Mouse (Mus musculus) forebrain, postnatal 0 days (tissue): ENCODE data around the gene Oaf. TPM values are rescaled to one million over a fixed set of nuclear protein-coding genes. Genes with fewer than 3 reads are reported as not detected.

Experiments used
- ATAC-seq: fragments of 200-750 bp; cut with Nextera tagmentation; 2 replicates; pipeline ENCODE4 v1.8.0; 2017; ENCODE audit warnings: mild to moderate bottlenecking, moderate library complexity
- DNase-seq: peaks from one replicate; pipeline ENCODE4 v3.0.0-alpha.2; 2015
- H3K27ac ChIP-seq: fragments of 300-500 bp; sonication (generic); 2 replicates; pipeline ENCODE4 v1.5.1; 2014; ENCODE audit warnings: low read depth, mild to moderate bottlenecking, antibody characterized with exemption, low read length, moderate library complexity, mixed read lengths
- H3K27me3 ChIP-seq: fragments of 300-500 bp; sonication (generic); 2 replicates; pipeline ENCODE4 v1.6.1; 2014; ENCODE audit warnings: mild to moderate bottlenecking, low read length, mixed read lengths; ENCODE audit not compliant: insufficient read depth
- H3K36me3 ChIP-seq: fragments of 300-500 bp; sonication (generic); 2 replicates; pipeline ENCODE4 v1.6.1; 2014; ENCODE audit warnings: mild to moderate bottlenecking, moderate library complexity; ENCODE audit not compliant: insufficient read depth
- H3K4me1 ChIP-seq: fragments of 300-500 bp; sonication (generic); 2 replicates; pipeline ENCODE4 v1.6.1; 2014; ENCODE audit warnings: antibody characterized with exemption; ENCODE audit not compliant: insufficient read depth
- H3K4me2 ChIP-seq: fragments of 300-500 bp; sonication (generic); 2 replicates; pipeline ENCODE4 v1.6.1; 2014; ENCODE audit warnings: low read depth, mild to moderate bottlenecking, moderate library complexity
- H3K4me3 ChIP-seq: fragments of 300-500 bp; sonication (generic); 2 replicates; pipeline ENCODE4 v1.5.1; 2014; ENCODE audit warnings: low read depth, low read length, mixed read lengths
- H3K9ac ChIP-seq: fragments of 300-500 bp; sonication (generic); 2 replicates; pipeline ENCODE4 v1.6.1; 2014; ENCODE audit warnings: mild to moderate bottlenecking
- H3K9me3 ChIP-seq: fragments of 300-500 bp; sonication (generic); 2 replicates; pipeline ENCODE4 v1.6.1; 2016; ENCODE audit warnings: low read length
- CTCF ChIP-seq: sonication (generic); IDR thresholded peaks from 2 replicates; pipeline ENCODE4 v1.5.1; 2016; ENCODE audit warnings: antibody characterized with exemption, control low read depth, low read depth
- WGBS: fragments of 180-500 bp; shearing (Covaris S2); extraction: QIAGEN DNeasy Blood & Tissue Kit; methylation state at CpG from one replicate; pipeline ENCODE4 v1.1.7; 2014; 5-methylcytosine and 5-hydroxymethylcytosine counted together
- polyA plus RNA-seq: library from polyadenylated mRNA; unstranded; fragments of >200 nt; fragmentation: Nextera tagmentation; extraction: Ambion mirVana; gene quantifications from 2 replicates; pipeline ENCODE4 v1.2.1, GENCODE M21; 2015
- total RNA-seq: library from RNA; depleted of rRNA; stranded (reverse); fragments of >200 nt; gene quantifications from 2 replicates; pipeline ENCODE4 v1.2.3, GENCODE M21; 2014

Oaf gene
- total and polyA plus RNA-seq, 2 experiments from 2014 or later: 7.9 to 14.3 TPM

DNA sequence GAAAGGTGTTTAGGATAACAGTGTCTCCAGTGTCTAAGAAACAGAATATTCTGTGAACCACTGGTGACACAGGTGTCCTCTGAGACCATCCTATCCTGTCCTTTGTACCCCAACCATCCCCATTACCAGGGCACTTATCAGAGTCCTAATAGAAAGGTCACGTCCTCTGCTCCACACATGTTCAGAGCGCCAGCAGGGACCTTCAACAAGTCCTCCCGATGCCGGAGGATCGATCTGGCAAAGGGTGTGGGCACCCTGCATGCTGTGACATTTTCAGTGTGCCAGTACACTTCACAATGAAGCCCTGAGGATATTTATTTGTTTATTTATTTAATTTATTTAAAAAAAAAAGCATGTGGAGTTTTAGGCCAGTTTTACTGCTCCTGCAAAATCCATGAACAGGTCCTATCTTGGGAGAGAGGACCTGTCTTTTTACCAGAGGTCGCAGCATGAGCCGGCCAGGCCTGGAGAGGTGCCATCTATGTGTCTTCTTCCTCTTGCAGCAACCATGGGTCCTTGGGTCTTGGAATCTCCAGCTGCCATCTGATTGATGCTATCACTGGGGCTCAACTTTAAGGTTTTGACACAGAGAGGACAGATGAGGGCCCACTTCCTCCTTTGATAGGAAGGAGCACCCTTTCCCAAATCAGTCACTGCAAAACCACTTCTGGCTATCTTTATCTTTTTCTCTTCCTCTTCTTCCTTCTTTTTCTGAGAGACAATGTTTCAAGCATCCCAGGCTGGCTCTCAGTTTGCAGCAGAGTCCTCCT is 6.3 kb upstream of the Oaf start:
- Histone ChIP-seq H3K4me1 (no peaks in the 10 kb centered on the region), H3K9ac (no peak overlapping the region), H3K27ac (no peak overlapping the region), H3K4me2 (no peak overlapping the region), H3K4me3 (no peak overlapping the region), H3K27me3 (no peaks in the 10 kb centered on the region), H3K36me3 (no peaks in the 10 kb centered on the region), H3K9me3 (no peaks in the 10 kb centered on the region)
- ATAC-seq (no peak), DNase-seq (no peak)
- TF ChIP-seq CTCF: no peak
- WGBS: 90% methylated on average over 7 of the region's 7 CpGs

DNA sequence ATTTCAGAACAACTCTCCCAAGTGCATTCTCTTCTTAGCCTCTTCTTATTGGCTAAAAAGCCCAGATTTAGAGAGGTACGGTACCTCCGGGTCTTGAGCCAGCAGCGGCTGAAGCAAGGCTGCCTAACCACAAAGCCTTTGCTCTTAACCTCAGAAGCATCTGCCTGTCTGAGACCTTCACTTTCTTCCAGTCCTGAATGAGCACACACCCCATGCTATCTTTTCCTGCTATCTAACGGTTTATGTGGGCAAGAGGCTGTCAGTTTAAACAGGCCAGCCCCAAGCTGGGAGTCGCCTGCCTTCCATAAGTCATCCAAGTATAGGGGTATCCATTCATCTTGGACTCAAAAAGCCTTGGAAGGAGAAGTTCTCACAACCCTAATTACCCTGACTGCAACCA is 2.7 kb upstream of the Oaf start:
- Histone ChIP-seq H3K27me3 (peaks cover 23% of the 10 kb centered on the region), H3K36me3 (no peaks in the 10 kb centered on the region), H3K9ac (no peak overlapping the region), H3K4me1 (no peaks in the 10 kb centered on the region), H3K9me3 (no peaks in the 10 kb centered on the region), H3K4me3 (no peak overlapping the region), H3K4me2 (no peak overlapping the region), H3K27ac (no peak overlapping the region)
- no peak for TF ChIP-seq CTCF
- WGBS: 85% methylated on average over 5 of the region's 5 CpGs
- DNase-seq (no peak), ATAC-seq (no peak)

DNA sequence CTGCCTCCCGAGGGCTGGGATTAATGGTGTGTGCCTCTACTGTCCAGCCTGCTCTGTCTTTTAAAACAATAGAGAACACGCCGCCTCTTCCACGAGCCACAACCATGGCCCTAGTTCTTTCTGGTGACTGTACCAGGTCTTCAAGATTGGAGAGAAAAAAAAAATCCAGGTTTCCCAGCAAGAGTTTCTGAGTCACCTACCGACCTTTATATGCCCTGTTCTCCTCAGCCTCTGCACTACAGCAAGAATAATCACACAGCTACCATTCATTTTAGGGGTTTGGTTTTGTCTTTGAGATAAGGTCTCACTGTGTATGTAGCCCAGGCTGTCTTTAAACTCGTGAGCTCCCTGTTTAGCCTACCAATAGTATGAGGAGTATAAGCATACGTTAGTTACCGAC is 2.3 kb upstream of the Oaf start:
- no peak for ATAC-seq
- 90% methylated on average over 8 of the region's 8 CpGs for WGBS
- TF ChIP-seq CTCF: no peak
- Histone ChIP-seq H3K9me3 (no peaks in the 10 kb centered on the region), H3K4me1 (no peaks in the 10 kb centered on the region), H3K4me2 (no peak overlapping the region), H3K27me3 (peaks cover 23% of the 10 kb centered on the region), H3K9ac (no peak overlapping the region), H3K36me3 (no peaks in the 10 kb centered on the region), H3K4me3 (no peak overlapping the region), H3K27ac (no peak overlapping the region)
- no peak for DNase-seq

DNA sequence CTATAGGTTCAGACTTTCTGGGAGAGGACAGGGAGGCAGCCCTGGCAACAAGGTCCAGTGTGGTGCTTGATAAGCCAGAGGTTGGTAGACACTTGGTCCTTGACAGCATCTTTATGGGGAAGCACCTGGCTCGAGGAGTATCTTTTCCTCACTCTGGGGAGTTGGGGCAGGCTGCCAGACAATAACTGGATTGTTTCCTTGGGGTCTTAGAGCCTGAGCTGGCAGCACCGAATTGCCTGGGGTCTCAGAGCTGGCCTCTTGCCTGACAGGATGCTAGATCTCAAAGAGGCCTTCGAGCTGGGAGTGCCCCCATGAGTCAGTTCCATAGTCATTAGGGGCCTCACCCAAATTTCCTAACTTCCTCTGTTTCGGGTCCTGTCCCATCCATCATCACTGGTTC is 1.6 kb upstream of the Oaf start:
- Histone ChIP-seq H3K4me1 (no peaks in the 10 kb centered on the region), H3K36me3 (no peaks in the 10 kb centered on the region), H3K9ac (no peak overlapping the region), H3K4me2 (no peak overlapping the region), H3K27ac (no peak overlapping the region), H3K27me3 (peaks cover 23% of the 10 kb centered on the region), H3K9me3 (no peaks in the 10 kb centered on the region), H3K4me3 (no peak overlapping the region)
- DNase-seq: no peak
- WGBS: 37% methylated on average over 4 of the region's 4 CpGs
- ATAC-seq: no peak
- TF ChIP-seq CTCF: no peak

DNA sequence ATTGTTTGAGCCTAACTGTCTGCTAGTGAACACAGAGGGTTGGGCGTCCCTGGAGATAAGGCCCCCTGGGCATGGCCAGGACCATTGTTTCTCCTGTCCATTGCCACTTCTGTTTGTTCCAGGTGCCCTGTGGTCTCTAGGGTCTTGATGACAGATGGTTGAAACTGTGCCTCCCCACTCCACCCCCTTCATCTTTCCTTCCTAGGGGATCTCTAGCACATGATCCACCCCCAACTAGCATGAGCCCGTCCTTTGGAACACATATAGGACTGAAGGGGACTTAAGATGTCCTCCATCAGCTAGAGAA is 836 bp upstream of the Oaf start:
- Histone ChIP-seq H3K9ac (no peak overlapping the region), H3K9me3 (no peaks in the 10 kb centered on the region), H3K4me3 (no peak overlapping the region), H3K4me1 (no peaks in the 10 kb centered on the region), H3K36me3 (no peaks in the 10 kb centered on the region), H3K27me3 (peaks cover 23% of the 10 kb centered on the region), H3K4me2 (0 out of 2 replicates have a peak overlapping the region, but pooled peaks have one; percentile 68), H3K27ac (no peak overlapping the region)
- DNase-seq: no peak
- no peak for ATAC-seq
- WGBS: 42% methylated on average over 2 of the region's 2 CpGs
- TF ChIP-seq CTCF: no peak

DNA sequence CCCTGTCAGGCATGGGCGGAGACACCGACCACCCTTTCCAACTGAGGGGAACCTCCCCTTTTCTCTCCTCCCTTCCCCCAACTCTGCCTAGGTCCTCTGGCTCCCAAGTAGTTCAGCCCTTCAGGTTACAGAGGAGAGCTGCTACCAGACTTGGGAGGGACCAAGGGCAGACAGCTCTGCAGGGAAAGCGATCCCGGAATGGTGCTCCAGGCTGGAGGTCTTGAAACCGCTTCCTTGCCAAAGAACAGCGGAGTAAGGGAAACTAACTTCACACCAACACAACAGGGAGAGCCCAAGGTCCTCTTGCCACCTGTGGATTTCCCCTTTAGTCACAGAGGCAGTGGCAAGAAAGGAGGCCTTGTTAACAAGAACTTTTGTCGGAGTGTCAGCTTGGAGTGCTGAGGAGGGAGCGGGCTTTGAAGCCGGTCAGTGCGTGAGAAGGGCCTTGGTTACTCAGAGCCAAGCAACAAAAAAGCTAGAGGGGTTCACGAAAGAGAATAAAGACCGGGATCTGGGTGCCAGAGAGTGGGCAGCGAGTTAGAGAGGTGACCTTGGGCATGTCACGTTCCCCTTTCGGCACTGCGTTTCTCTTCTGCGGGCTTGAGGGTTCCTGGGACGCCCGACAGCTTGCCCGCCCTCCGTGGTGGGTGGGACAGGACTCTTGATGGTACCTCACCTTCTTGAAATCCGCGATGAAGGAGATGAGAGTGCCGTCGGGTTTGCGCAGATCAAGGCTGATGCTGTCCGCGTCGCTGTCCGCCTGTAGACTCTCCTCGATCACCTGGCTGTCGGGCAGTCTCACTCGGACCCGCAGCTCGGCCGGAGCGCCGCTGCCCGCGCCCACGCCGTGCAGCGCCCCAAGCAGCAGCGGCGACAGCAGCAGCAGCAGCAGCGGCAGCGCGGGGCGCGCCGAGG is 823 bp downstream of the Oaf start:
- 2% methylated on average over 51 of the region's 51 CpGs for WGBS
- Histone ChIP-seq H3K4me2 (peak overlapping the region; percentile 68), H3K27me3 (peaks cover 23% of the 10 kb centered on the region), H3K27ac (no peak overlapping the region), H3K9ac (no peak overlapping the region), H3K4me1 (no peaks in the 10 kb centered on the region), H3K9me3 (no peaks in the 10 kb centered on the region), H3K36me3 (no peaks in the 10 kb centered on the region), H3K4me3 (peak overlapping the region; percentile 40)
- TF ChIP-seq CTCF: no peak
- DNase-seq: no peak
- peak; percentile 27; the same call in 1 of the 2 replicates for ATAC-seq

DNA sequence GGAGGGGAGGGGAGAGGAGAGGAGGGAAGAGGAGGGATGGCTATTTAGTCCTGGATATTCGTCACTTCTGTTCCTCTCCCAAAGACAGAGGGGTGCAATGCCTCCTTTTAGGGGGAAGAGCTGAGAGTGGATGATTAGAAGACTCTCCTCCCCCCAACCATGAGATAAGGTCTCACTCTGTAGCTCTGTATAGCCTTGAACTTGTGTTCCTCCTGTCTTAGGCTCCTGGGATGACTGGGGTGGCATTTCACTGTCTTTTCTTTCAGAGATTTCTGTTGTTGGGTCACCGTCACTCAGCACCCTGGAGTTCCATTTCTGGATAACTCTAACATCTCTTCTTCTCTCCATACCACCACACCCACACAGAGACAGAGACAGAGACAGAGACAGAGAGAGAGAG is 1.5 kb downstream of the Oaf start:
- no peak for TF ChIP-seq CTCF
- Histone ChIP-seq H3K4me2 (peak overlapping the region; percentile 68), H3K9ac (no peak overlapping the region), H3K4me3 (no peak overlapping the region), H3K36me3 (no peaks in the 10 kb centered on the region), H3K27ac (no peak overlapping the region), H3K27me3 (peaks cover 23% of the 10 kb centered on the region), H3K4me1 (no peaks in the 10 kb centered on the region), H3K9me3 (no peaks in the 10 kb centered on the region)
- WGBS: 70% methylated on average over 2 of the region's 2 CpGs
- DNase-seq (no peak), ATAC-seq (no peak)
